ENCODE assay signal across 15 mouse cellular contexts in the genomic region with DNA sequence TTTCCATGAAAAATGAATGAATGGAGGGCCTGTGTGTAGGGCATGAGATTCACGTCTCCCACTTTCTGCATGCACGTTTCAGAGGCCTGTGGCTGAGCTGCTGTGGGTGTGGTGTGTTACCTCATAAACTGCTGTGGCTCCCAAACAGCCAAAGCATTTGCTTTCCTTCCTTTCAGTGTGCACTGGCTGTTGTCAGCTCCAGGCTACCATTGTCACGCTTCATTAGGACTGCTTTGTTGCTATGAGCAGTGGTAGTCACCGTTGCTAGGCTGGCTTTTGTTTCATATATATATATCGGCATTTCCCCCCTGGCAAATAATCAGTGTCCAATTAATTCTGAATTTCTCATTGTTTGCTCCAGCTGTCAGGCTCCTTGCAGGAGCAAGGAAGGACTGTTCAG.
DNase-seq lines count a peak whose midpoint lies in the region; ATAC-seq and TF ChIP-seq lines count a peak whose summit lies in the region.
"Had no signal": no experiment of that assay in that cellular context is flagged by ENCODE, and none has a peak within 500 bp of the region (broad histone marks: within the 10 kb centered on the region; RNA-seq: fewer than 3 reads in every experiment).

No protein-coding gene starts in this region.

- no peak for TF ChIP-seq CTCF in hindbrain, postnatal 0 days (IDR thresholded peaks at IDR 0.05; ENCODE audit: low read depth)

- peaks cover 21% of the 10 kb centered on the region for H3K4me1 ChIP-seq in forebrain, embryonic 14.5 days (ENCODE audit: control insufficient read depth, insufficient read depth, low read length)
- no peaks in the 10 kb centered on the region for H3K4me1 ChIP-seq in hindbrain, postnatal 0 days (ENCODE audit: insufficient read depth, low read length)
- H3K4me1 ChIP-seq in neural tube, embryonic 11.5 days (ENCODE audit: control insufficient read depth, insufficient read depth, low read length) = peaks cover 12% of the 10 kb centered on the region; the same call in 1 of the 2 replicates
- no peaks in the 10 kb centered on the region for H3K4me1 ChIP-seq in liver, embryonic 12.5 days
- H3K4me1 ChIP-seq: heart, embryonic 13.5 days; limb, embryonic 13.5 days; lung, embryonic 15.5 days had no signal

- no peaks in the 10 kb centered on the region for H3K36me3 ChIP-seq in forebrain, embryonic 14.5 days (ENCODE audit: control insufficient read depth, insufficient read depth, low read length)
- no peaks in the 10 kb centered on the region for H3K36me3 ChIP-seq in hindbrain, postnatal 0 days (ENCODE audit: insufficient read depth, low read length)
- H3K36me3 ChIP-seq in neural tube, embryonic 11.5 days (ENCODE audit: control insufficient read depth, insufficient read depth, low read length) = no peaks in the 10 kb centered on the region
- no peaks in the 10 kb centered on the region for H3K36me3 ChIP-seq in liver, embryonic 12.5 days
- H3K36me3 ChIP-seq: heart, embryonic 13.5 days; limb, embryonic 13.5 days; lung, embryonic 15.5 days had no signal

- H3K9me3 ChIP-seq in forebrain, embryonic 14.5 days (replicated peaks; ENCODE audit: control insufficient read depth, low read length) = no peaks in the 10 kb centered on the region
- no peaks in the 10 kb centered on the region for H3K9me3 ChIP-seq in hindbrain, postnatal 0 days (ENCODE audit: low read length)
- H3K9me3 ChIP-seq in neural tube, embryonic 11.5 days (ENCODE audit: control insufficient read depth, low read length) = no peaks in the 10 kb centered on the region
- 0 out of 2 replicates have a peak, but pooled peaks cover 8% of the 10 kb centered on the region for H3K9me3 ChIP-seq in liver, embryonic 12.5 days (replicated peaks)
- H3K9me3 ChIP-seq: limb, embryonic 13.5 days; lung, embryonic 15.5 days had no signal

- no peak overlapping the region for H3K4me3 ChIP-seq in forebrain, embryonic 14.5 days (ENCODE audit: low read depth, low read length)
- no peak overlapping the region for H3K4me3 ChIP-seq in hindbrain, postnatal 0 days (ENCODE audit: low read length)
- H3K4me3 ChIP-seq in neural tube, embryonic 11.5 days (ENCODE audit: low read depth, low read length) = no peak overlapping the region
- no peak overlapping the region for H3K4me3 ChIP-seq in liver, embryonic 12.5 days
- H3K4me3 ChIP-seq: heart, embryonic 13.5 days; limb, embryonic 13.5 days; lung, embryonic 15.5 days had no signal

- peak; percentile 38 for DNase-seq in embryo, embryonic 9.5 days (ENCODE audit: extremely low spot score)
- DNase-seq in forebrain, embryonic 14.5 days (ENCODE audit: low spot score) = peak; percentile 80
- peak; percentile 70 for DNase-seq in hindbrain, postnatal 0 days (ENCODE audit: low spot score)
- peak; percentile 70 for DNase-seq in neural tube, embryonic 11.5 days (ENCODE audit: low spot score)
- DNase-seq in thymus, postnatal 25 days = no peak
- DNase-seq in frontal cortex, postnatal 14 days (ENCODE audit: low spot score in 2 of 2) = no peak
- DNase-seq in layer of hippocampus, adult 9-10 months (ENCODE audit: low spot score) = no peak
- DNase-seq: cerebellum, adult 9-11 months; layer of hippocampus, postnatal 36 days; spleen, adult 18-20 months had no signal

- H3K9ac ChIP-seq in forebrain, embryonic 14.5 days (ENCODE audit: low read length) = no peak overlapping the region
- no peak overlapping the region for H3K9ac ChIP-seq in hindbrain, postnatal 0 days (replicated peaks; ENCODE audit: low read length)
- no peak overlapping the region for H3K9ac ChIP-seq in neural tube, embryonic 11.5 days (ENCODE audit: low read length)
- no peak overlapping the region for H3K9ac ChIP-seq in liver, embryonic 12.5 days
- H3K9ac ChIP-seq: heart, embryonic 13.5 days; limb, embryonic 13.5 days; lung, embryonic 15.5 days had no signal

- WGBS in forebrain, embryonic 14.5 days = 5% methylated on average over 5 of the region's 5 CpGs
- 16% methylated on average over 5 of the region's 5 CpGs for WGBS in hindbrain, postnatal 0 days
- 25% methylated on average over 5 of the region's 5 CpGs for WGBS in neural tube, embryonic 11.5 days
- WGBS in liver, embryonic 12.5 days (ENCODE audit: insufficient replicate concordance) = 63% methylated on average over 5 of the region's 5 CpGs

- no peak overlapping the region for H3K4me2 ChIP-seq in forebrain, embryonic 14.5 days (ENCODE audit: low read length)
- H3K4me2 ChIP-seq in hindbrain, postnatal 0 days (ENCODE audit: low read depth, low read length) = no peak overlapping the region
- no peak overlapping the region for H3K4me2 ChIP-seq in neural tube, embryonic 11.5 days (ENCODE audit: low read depth)
- H3K4me2 ChIP-seq in liver, embryonic 12.5 days = no peak overlapping the region
- H3K4me2 ChIP-seq: heart, embryonic 13.5 days; limb, embryonic 13.5 days; lung, embryonic 15.5 days had no signal

- H3K27ac ChIP-seq in forebrain, embryonic 14.5 days (ENCODE audit: low read depth, low read length) = peak overlapping the region; percentile 56; the same call in 1 of the 2 replicates
- peak overlapping the region; percentile 23; the same call in 1 of the 2 replicates for H3K27ac ChIP-seq in hindbrain, postnatal 0 days
- no peak overlapping the region for H3K27ac ChIP-seq in neural tube, embryonic 11.5 days (ENCODE audit: low read depth, low read length)
- no peak overlapping the region for H3K27ac ChIP-seq in liver, embryonic 12.5 days
- H3K27ac ChIP-seq: heart, embryonic 13.5 days; limb, embryonic 13.5 days; lung, embryonic 15.5 days had no signal

- peak; percentile 88 for ATAC-seq in forebrain, embryonic 14.5 days
- ATAC-seq in hindbrain, postnatal 0 days = peak; percentile 45
- ATAC-seq in neural tube, embryonic 11.5 days (ENCODE audit: insufficient read depth, low FRiP score, low TSS enrichment) = peak; percentile 89
- ATAC-seq in liver, embryonic 12.5 days = no peak
- ATAC-seq: CD4-positive, CD25-positive, alpha-beta regulatory T cell, adult 4 months had no signal

- H3K27me3 ChIP-seq in forebrain, embryonic 14.5 days (replicated peaks; ENCODE audit: control insufficient read depth, insufficient read depth, low read length) = no peaks in the 10 kb centered on the region
- H3K27me3 ChIP-seq in hindbrain, postnatal 0 days (ENCODE audit: insufficient read depth, low read length) = no peaks in the 10 kb centered on the region
- H3K27me3 ChIP-seq in neural tube, embryonic 11.5 days (ENCODE audit: control insufficient read depth, insufficient read depth, low read length) = no peaks in the 10 kb centered on the region
- H3K27me3 ChIP-seq in liver, embryonic 12.5 days (replicated peaks) = no peaks in the 10 kb centered on the region
- H3K27me3 ChIP-seq: heart, embryonic 13.5 days; limb, embryonic 13.5 days; lung, embryonic 15.5 days had no signal

Comparison
In these comparisons a context has a peak if more than half of its experiments do, and no peak if none do; other contexts are left out.
1. DNase-seq: peak in embryo, embryonic 9.5 days (single experiment), forebrain, embryonic 14.5 days (single experiment), hindbrain, postnatal 0 days (single experiment) and neural tube, embryonic 11.5 days (single experiment); none in thymus, postnatal 25 days (single experiment), frontal cortex, postnatal 14 days (0 of 2) and layer of hippocampus, adult 9-10 months (single experiment).
2. H3K27ac ChIP-seq: peak in forebrain, embryonic 14.5 days (single experiment) and hindbrain, postnatal 0 days (single experiment); none in neural tube, embryonic 11.5 days (single experiment) and liver, embryonic 12.5 days (single experiment).